Mouse (Mus musculus) gastrocnemius, adult 8-10 months (tissue): ENCODE measurements around the gene Abcg1. TPM values are rescaled to one million over a fixed set of nuclear protein-coding genes. Genes with fewer than 3 reads are reported as not detected.

Source experiments
- total RNA-seq, 4 experiments: library from RNA; stranded (reverse); gene quantifications; 2 replicates each; pipeline ENCODE4 v1.2.4; 2022

Gene Abcg1
- total RNA-seq, 4 experiments from 2014 or later = 1.2 to 1.8 (median 1.5) TPM

Other genes starting within 250 kb of the Abcg1 start
- gene Glp1r, start 155.9 kb upstream of the Abcg1 start, total RNA-seq = not detected
- not detected for gene Umodl1, start 103.0 kb upstream of the Abcg1 start, total RNA-seq
- gene Tff3, start 72.0 kb downstream of the Abcg1 start, total RNA-seq = not detected
- not detected for gene Tff2, start 86.6 kb downstream of the Abcg1 start, total RNA-seq
- not detected for gene Tff1, start 107.6 kb downstream of the Abcg1 start, total RNA-seq
- gene Tmprss3, start 141.3 kb downstream of the Abcg1 start, total RNA-seq = not detected
- not detected for gene Ubash3a, start 150.2 kb downstream of the Abcg1 start, total RNA-seq
- gene Rsph1, start 219.7 kb downstream of the Abcg1 start, total RNA-seq = 1 to 10 TPM; 1.8 to 8.3 (median 4.9) TPM
- 1 to 10 TPM; 2.4 to 4.6 (median 3.0) TPM for gene Slc37a1, start 229.1 kb downstream of the Abcg1 start, total RNA-seq